Mouse (Mus musculus) T-cell, adult 2 months (primary cell): Measurements from ENCODE around the gene Rbp2.

Experiments used
- DNase-seq: peaks from one replicate; pipeline ENCODE4 v3.0.0; 2022; ENCODE audit warnings: low spot score

The Rbp2 gene

DNA sequence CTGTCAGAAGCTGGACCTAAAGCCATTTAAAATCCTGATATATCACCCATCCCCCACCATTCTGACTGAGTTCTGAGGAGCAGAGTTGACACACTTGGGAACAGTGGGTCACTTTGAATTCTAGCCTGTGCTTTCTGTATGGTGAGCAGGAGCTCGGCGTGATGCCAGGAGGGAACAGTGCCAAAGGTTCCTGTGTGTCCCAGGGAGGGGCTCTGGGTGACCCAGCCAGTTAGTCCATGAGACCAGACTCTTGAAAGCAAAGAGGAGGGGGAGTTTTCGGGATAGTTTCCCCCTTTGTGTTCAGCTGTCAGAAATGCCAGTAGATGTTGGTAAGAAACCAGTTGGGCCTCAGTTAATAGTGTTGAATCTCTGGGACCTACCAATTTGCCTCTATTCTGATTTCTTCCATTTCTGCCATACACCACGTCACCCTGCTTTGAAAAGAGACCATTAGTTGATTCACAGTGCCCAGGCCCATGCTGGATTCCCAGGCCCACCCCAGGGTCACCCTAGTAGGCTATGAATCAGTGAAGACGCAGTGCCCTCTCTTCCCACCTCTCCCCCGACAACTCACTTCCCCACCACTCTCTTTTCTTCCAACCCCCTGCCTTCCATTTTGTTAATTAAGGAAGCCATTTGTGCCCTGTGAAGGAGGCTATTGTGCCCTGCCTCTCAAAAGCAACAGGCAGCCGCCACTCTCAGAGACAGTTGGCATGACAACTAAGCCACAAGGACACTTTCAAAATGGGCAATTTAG lies 39.0 kb downstream of the Rbp2 start:
- no peak for DNase-seq

DNA sequence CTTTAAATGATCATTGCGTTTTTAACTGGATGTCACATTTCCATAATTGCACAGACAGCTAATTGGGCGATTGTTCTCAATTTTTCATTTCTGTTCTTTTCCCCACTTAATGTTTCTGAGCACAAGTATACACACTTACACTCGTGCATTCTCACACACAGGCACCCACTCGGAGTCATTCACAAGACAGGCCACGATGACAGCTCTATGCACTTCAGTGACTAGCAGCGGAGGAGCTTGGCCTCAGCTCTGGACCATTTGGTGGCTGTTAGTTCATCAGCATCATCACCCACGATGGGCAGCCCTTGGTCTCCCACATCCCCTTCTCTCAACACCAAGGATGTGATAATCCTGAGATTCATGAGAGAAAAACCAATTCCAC lies 39.6 kb downstream of the Rbp2 start:
- no peak for DNase-seq

DNA sequence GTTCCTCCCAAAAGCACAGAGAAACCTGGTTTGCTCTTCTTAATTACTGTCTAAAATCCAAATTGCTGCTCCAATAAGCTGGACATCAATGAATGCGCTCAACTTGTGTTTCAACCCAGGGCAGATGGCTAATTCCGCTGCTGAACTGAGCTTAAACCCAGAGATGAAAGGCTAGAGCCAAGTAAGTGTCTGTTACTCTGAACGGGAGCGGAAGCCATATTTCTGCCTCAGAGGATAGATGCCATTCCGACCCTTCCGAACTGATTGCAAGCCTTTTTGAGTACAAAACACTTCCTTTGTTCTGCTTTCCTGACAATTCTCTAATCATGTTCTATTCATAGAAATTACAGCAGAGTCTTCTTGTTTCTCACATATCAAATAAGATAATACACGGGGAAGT lies 41.3 kb downstream of the Rbp2 start:
- no peak for DNase-seq

DNA sequence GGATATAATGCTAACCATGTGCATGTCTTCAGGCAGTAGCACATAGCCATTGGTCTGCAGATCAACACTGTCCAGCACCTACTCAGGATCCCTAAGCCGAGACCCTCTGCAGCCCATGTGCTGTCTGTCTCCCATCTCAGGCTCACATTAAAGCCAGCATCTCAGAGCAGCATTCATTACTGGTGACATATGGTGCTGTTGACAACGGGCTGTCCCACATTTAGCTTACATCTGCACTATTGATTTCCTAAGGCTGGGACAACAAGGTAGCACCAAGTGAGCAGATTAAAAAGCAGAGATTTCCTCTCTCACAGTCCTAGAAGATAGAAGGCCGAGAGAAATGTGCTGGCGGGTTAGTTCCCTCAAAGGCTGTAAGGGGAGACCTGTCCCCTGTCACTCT lies 43.9 kb downstream of the Rbp2 start:
- DNase-seq = no peak

DNA sequence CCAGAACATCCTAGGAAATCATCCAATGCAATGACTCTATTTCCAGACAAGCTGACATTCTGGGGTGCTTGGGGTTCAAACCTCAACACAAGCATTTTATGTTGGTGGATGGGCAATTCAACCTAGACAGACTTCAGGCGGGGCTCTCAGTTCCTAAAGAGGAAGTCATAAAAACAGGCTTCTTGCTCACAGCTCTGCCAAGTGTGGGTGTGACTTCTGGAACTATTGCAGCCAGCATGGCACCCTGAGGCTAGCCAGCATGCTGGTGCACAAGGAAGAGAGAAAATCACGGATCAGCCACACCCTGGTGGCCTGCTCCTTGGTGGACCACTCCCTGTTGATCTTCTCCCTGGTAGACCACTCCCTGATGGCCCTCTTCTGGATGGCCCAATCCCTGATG lies 45.1 kb downstream of the Rbp2 start:
- DNase-seq = no peak

DNA sequence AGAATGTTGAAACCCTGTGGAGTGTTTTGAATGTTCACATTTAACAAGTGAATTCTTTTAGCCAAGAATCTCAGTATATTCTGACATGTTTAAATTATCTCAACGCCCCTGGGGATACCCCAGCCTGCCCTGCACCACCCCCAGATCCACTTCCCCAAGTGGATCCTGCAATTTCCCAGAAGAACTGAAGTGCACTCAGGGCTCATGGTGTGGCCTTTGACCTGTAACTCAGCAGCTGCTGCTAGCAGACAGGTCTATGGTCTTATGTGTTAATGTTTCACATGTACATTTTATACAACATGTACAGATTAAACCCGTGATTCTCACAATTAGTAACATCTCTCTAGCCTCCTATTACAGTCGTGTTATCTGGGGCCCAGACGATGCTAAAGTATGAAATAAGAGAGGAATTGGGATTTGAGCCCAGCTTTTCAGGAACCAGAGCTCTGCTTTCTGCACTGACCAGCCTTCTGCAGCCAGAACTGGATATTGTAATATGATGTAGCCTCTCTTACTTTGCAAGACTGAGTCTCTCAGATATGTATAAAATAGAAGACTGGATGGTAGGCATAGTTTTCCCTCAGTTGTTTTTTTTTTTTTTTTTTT lies 48.9 kb downstream of the Rbp2 start:
- DNase-seq = no peak

DNA sequence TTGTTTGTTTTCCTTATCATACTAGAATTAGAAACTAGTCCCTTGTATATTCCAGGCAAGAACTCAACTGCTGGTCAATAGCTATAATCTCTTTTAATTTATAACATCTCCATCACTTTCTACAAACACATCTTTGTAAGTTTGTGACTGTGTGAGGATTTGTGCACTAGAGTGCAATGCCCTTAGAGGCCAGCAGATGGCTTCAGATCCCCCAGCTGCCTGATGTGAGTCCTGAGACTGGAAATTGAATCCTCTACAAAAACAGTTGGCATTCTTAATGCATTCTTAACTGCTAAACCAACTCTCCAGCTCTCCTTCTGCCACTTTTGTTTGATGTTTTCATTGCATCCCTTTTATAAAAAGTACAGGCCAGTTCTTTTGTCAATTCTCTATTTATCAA lies 49.8 kb downstream of the Rbp2 start:
- no peak for DNase-seq

DNA sequence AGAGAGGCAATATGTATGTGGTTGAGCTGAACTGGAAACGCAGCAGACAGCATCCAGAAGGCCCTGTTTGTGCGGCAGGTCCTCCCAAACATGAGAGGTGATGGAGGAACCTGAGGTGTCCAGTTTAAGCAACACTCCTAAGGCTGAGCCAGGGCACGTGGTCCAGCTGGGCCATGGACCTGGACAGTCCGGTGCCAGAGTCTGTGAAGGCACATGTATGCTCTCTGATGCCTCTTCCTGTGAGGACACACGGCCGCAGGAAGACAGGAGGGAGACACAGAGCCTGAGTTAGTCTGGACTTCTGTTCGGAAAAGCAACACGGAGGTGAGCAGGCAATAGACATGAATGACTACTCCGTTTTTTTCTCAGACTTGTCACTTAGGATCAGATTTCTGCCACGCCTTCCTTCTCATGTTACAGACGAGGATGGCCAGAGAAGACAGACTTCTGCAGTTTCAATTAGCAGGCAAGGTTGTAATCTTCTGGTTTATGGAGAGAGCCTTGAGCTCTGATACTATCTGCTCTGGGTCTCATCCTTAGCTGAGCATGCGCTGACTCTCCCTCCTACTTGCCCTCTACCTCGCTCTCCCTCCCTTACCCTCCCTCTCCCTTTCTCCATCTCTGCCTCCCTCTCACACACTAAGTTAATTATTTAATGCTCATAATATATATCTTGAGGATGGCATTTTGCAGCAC lies 52.2 kb downstream of the Rbp2 start:
- DNase-seq = no peak

DNA sequence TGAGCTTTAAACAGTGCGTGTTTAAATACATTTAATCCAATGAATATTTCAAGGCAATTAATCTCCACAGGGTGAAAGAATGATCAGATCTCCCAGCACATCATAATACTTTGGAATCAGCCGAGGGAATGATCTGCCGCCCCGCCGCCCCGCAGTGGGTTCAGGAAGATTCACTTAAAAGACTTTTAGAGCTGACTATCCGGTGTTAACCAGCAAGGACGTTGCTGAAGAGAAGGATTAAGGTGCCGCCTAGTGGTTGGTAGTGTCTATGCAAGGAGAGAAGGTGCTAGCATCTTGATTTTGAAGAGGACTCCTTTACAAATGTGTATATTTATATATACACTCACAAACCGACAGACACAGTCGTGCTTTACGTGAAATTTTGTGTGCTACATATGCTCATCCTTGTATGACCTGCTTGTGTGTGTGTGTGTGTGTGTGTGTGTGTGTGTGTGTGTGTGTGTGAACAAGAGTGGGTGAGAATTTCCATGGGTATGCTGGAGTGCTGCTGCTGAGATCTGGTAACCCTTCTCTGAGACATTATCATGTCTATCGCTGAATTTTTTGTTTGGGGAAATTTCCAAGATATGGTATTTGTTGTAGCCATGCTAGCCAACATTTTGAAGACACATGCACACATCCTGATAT lies 52.9 kb downstream of the Rbp2 start:
- DNase-seq = peak; percentile 26

DNA sequence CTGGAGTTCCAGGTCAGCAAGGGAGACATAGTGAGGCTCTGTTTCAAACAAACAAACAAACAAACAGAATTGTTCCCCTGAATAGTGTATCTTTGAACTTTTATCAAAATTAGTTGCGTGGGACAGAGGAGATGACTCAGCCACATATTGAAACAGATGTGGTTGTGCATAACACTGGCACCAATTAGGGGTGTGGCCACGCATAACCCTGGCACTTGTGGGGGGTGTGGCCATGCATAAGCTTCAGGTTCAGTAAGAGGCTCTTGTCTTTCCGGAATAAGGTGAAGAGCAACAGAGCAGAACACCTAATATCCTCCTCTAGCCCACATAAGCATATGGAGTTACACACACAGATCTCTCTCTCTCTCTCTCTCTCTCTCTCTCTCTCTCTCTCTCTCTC lies 58.1 kb downstream of the Rbp2 start:
- DNase-seq = no peak
